Mouse (Mus musculus): ENCODE measurements around the gene Rad51ap2.

Rad51ap2 gene

GRCm38 (mm10) chr12:11455549-11456194 lies at the start of gene Rad51ap2:
Rad51ap2 (plus strand) TSS chr12:11456079.
- DNase-seq (ENCODE audit: low read depth), result no peak

GRCm38 (mm10) chr12:11407679-11408078 lies 48.2 kb upstream of the Rad51ap2 start:
- no peak for DNase-seq (ENCODE audit: low read depth)

- DNase-seq (ENCODE audit: low read depth), result no peak
Measured at GRCm38 (mm10) chr12:11418112-11418511, 37.8 kb upstream of the Rad51ap2 start.

GRCm38 (mm10) chr12:11427396-11427795 lies 28.5 kb upstream of the Rad51ap2 start:
- no peak for DNase-seq (ENCODE audit: low read depth)

GRCm38 (mm10) chr12:11433126-11433525 lies 22.8 kb upstream of the Rad51ap2 start:
- no peak for DNase-seq (ENCODE audit: low read depth)

GRCm38 (mm10) chr12:11433716-11434115 lies 22.2 kb upstream of the Rad51ap2 start:
- DNase-seq (ENCODE audit: low read depth), result no peak

- no peak for DNase-seq (ENCODE audit: low read depth)
Measured at GRCm38 (mm10) chr12:11434446-11434845, 21.4 kb upstream of the Rad51ap2 start.

GRCm38 (mm10) chr12:11435246-11436022 lies 20.4 kb upstream of the Rad51ap2 start:
- no peak for DNase-seq (ENCODE audit: low read depth)

GRCm38 (mm10) chr12:11436023-11436350 lies 19.9 kb upstream of the Rad51ap2 start:
- no peak for DNase-seq (ENCODE audit: low read depth)

GRCm38 (mm10) chr12:11436497-11437265 lies 19.2 kb upstream of the Rad51ap2 start, which contains the start of gene Vsnl1:
Vsnl1 (minus strand) TSS chr12:11436613.
- no peak for DNase-seq (ENCODE audit: low read depth)

- no peak for DNase-seq (ENCODE audit: low read depth)
Measured at GRCm38 (mm10) chr12:11437266-11437906, 18.5 kb upstream of the Rad51ap2 start.

- DNase-seq (ENCODE audit: low read depth), result no peak
Measured at GRCm38 (mm10) chr12:11437907-11438447, 17.9 kb upstream of the Rad51ap2 start.

- no peak for DNase-seq (ENCODE audit: low read depth)
Measured at GRCm38 (mm10) chr12:11454146-11454545, 1.7 kb upstream of the Rad51ap2 start.

- no peak for DNase-seq (ENCODE audit: low read depth)
Measured at GRCm38 (mm10) chr12:11456213-11456612, 334 bp downstream of the Rad51ap2 start.

- no peak for DNase-seq (ENCODE audit: low read depth)
Measured at GRCm38 (mm10) chr12:11456632-11457031, 753 bp downstream of the Rad51ap2 start.

All from 416B (cell line).